Mouse (Mus musculus): Measurements from ENCODE around the gene Olfr370. TPM values are rescaled to one million over a fixed set of nuclear protein-coding genes. Genes with fewer than 3 reads are reported as not detected.

Gene Olfr370
- polyA plus RNA-seq, 1 experiment from 2014 or later = not detected

Other genes with a start within 250 kb of the Olfr370 start
- gene Ucp1, start 245.4 kb upstream of the Olfr370 start, polyA plus RNA-seq (2014; fragmentation: Nextera tagmentation; extraction: Ambion mirVana) = not detected in 2 replicates
- 28.3 and 36.1 TPM in 2 replicates for gene Elmod2, start 203.3 kb upstream of the Olfr370 start, polyA plus RNA-seq (2014; fragmentation: Nextera tagmentation; extraction: Ambion mirVana)
- not detected in 2 replicates for gene Mgat4d, start 187.3 kb upstream of the Olfr370 start, polyA plus RNA-seq (2014; fragmentation: Nextera tagmentation; extraction: Ambion mirVana)
- 4.6 and 4.7 TPM in 2 replicates for gene Clgn, start 145.9 kb upstream of the Olfr370 start, polyA plus RNA-seq (2014; fragmentation: Nextera tagmentation; extraction: Ambion mirVana)
- 137 and 163 TPM in 2 replicates for gene Scoc, start 77.4 kb upstream of the Olfr370 start, polyA plus RNA-seq (2014; fragmentation: Nextera tagmentation; extraction: Ambion mirVana)
- gene Ndufb7, start 30.9 kb downstream of the Olfr370 start, polyA plus RNA-seq (2014; fragmentation: Nextera tagmentation; extraction: Ambion mirVana) = 327 and 351 TPM in 2 replicates
- 667 and 692 TPM in 2 replicates for gene Tecr, start 72.2 kb downstream of the Olfr370 start, polyA plus RNA-seq (2014; fragmentation: Nextera tagmentation; extraction: Ambion mirVana)
- gene Dnajb1, start 72.4 kb downstream of the Olfr370 start, polyA plus RNA-seq (2014; fragmentation: Nextera tagmentation; extraction: Ambion mirVana) = 54.4 and 61.4 TPM in 2 replicates
- 169 and 177 TPM in 2 replicates for gene Gipc1, start 116.9 kb downstream of the Olfr370 start, polyA plus RNA-seq (2014; fragmentation: Nextera tagmentation; extraction: Ambion mirVana)
- gene Ptger1, start 130.9 kb downstream of the Olfr370 start, polyA plus RNA-seq (2014; fragmentation: Nextera tagmentation; extraction: Ambion mirVana) = 0.27 and 1.9 TPM in 2 replicates
- gene Pkn1, start 163.4 kb downstream of the Olfr370 start, polyA plus RNA-seq (2014; fragmentation: Nextera tagmentation; extraction: Ambion mirVana) = 20.6 and 21.5 TPM in 2 replicates
- 191 and 195 TPM in 2 replicates for gene Ddx39, start 179.4 kb downstream of the Olfr370 start, polyA plus RNA-seq (2014; fragmentation: Nextera tagmentation; extraction: Ambion mirVana)
- 19.0 and 22.1 TPM in 2 replicates for gene Adgre5, start 205.5 kb downstream of the Olfr370 start, polyA plus RNA-seq (2014; fragmentation: Nextera tagmentation; extraction: Ambion mirVana)

Data from embryonic facial prominence, embryonic 11.5 days (tissue).